Mouse (Mus musculus): ENCODE measurements around the gene Atp9a. TPM values are rescaled to one million over a fixed set of nuclear protein-coding genes. Genes with fewer than 3 reads are reported as not detected.
A peak's percentile ranks its signal among the peaks of the same experiment; 100 is the strongest.

The Atp9a gene
- polyA plus RNA-seq, 1 experiment = 28.9 TPM

- H3K4me1 ChIP-seq (ENCODE audit: control insufficient read depth, insufficient read depth, low read length) = no peaks in the 10 kb centered on the region
- no peak overlapping the region for H3K4me3 ChIP-seq (ENCODE audit: low read depth, low read length)
- H3K9me3 ChIP-seq (replicated peaks; ENCODE audit: control insufficient read depth, insufficient read depth, low read length, poor library complexity, severe bottlenecking) = no peaks in the 10 kb centered on the region
- H3K27ac ChIP-seq (ENCODE audit: insufficient read depth, low read length) = no peak overlapping the region
- TF ChIP-seq EP300 (IDR thresholded peaks at IDR 0.05; ENCODE audit: insufficient read depth, low read depth, low read length) = no peak
- no peak for TF ChIP-seq POLR2A (IDR thresholded peaks at IDR 0.05; ENCODE audit: insufficient read depth, low read length)
- TF ChIP-seq CTCF (IDR thresholded peaks at IDR 0.05; ENCODE audit: low read depth, low read length) = no peak
- no peak overlapping the region for H3K9ac ChIP-seq (ENCODE audit: low read depth, poor library complexity, severe bottlenecking)
- no peaks in the 10 kb centered on the region for H3K27me3 ChIP-seq (ENCODE audit: control insufficient read depth, insufficient read depth, low read length, poor library complexity, severe bottlenecking)
- H3K36me3 ChIP-seq (ENCODE audit: control insufficient read depth, insufficient read depth, low read length, poor library complexity, severe bottlenecking) = no peaks in the 10 kb centered on the region
Measured at GRCm38 (mm10) chr2:168642187-168642586, 100.0 kb downstream of the Atp9a start.

- Histone ChIP-seq H3K4me3 (ENCODE audit: low read depth, low read length) (no peak overlapping the region), H3K9ac (ENCODE audit: low read depth, poor library complexity, severe bottlenecking) (no peak overlapping the region), H3K9me3 (replicated peaks; ENCODE audit: control insufficient read depth, insufficient read depth, low read length, poor library complexity, severe bottlenecking) (no peaks in the 10 kb centered on the region), H3K36me3 (ENCODE audit: control insufficient read depth, insufficient read depth, low read length, poor library complexity, severe bottlenecking) (no peaks in the 10 kb centered on the region), H3K27me3 (ENCODE audit: control insufficient read depth, insufficient read depth, low read length, poor library complexity, severe bottlenecking) (no peaks in the 10 kb centered on the region), H3K27ac (ENCODE audit: insufficient read depth, low read length) (no peak overlapping the region), H3K4me1 (ENCODE audit: control insufficient read depth, insufficient read depth, low read length) (no peaks in the 10 kb centered on the region)
- TF ChIP-seq POLR2A (IDR thresholded peaks at IDR 0.05; ENCODE audit: insufficient read depth, low read length) (no peak), EP300 (IDR thresholded peaks at IDR 0.05; ENCODE audit: insufficient read depth, low read depth, low read length) (no peak), CTCF (IDR thresholded peaks at IDR 0.05; ENCODE audit: low read depth, low read length) (no peak)
Measured at GRCm38 (mm10) chr2:168640460-168640859, 101.7 kb downstream of the Atp9a start.

GRCm38 (mm10) chr2:168634881-168635280, 107.3 kb downstream of the Atp9a start:
- Histone ChIP-seq H3K9ac (ENCODE audit: low read depth, poor library complexity, severe bottlenecking) (no peak overlapping the region), H3K27ac (ENCODE audit: insufficient read depth, low read length) (no peak overlapping the region), H3K4me3 (ENCODE audit: low read depth, low read length) (no peak overlapping the region), H3K36me3 (ENCODE audit: control insufficient read depth, insufficient read depth, low read length, poor library complexity, severe bottlenecking) (no peaks in the 10 kb centered on the region), H3K27me3 (ENCODE audit: control insufficient read depth, insufficient read depth, low read length, poor library complexity, severe bottlenecking) (no peaks in the 10 kb centered on the region), H3K9me3 (replicated peaks; ENCODE audit: control insufficient read depth, insufficient read depth, low read length, poor library complexity, severe bottlenecking) (no peaks in the 10 kb centered on the region), H3K4me1 (ENCODE audit: control insufficient read depth, insufficient read depth, low read length) (no peaks in the 10 kb centered on the region)
- TF ChIP-seq POLR2A (IDR thresholded peaks at IDR 0.05; ENCODE audit: insufficient read depth, low read length) (no peak), EP300 (IDR thresholded peaks at IDR 0.05; ENCODE audit: insufficient read depth, low read depth, low read length) (no peak), CTCF (IDR thresholded peaks at IDR 0.05; ENCODE audit: low read depth, low read length) (no peak)

DNA sequence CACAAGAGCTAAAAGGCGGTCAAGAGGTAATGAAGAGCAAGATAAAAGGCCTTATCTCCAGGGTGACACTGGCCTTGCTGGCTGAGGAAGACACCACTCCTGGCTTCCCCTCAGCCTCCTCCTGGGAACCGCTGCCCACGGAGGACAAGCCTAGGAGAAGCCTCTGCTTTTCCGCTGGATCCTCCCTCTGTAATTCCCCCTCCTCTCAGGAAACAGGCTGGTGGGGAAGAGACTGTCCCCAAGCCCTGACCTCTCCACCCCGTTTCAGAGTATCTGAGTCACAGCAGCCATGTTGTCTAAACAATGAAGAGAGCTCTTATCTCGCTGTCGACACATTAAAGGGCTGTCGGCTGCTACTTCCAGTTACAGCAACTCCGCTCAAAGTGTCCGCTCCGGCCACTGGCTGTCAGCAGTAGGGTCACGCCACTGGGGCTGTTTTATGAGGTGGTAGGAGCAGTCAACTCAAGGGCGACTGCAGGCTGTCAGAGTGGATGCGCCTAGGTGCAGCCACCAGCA, 108.8 kb downstream of the Atp9a start:
- TF ChIP-seq POLR2A (IDR thresholded peaks at IDR 0.05; ENCODE audit: insufficient read depth, low read length) (no peak), CTCF (IDR thresholded peaks at IDR 0.05; ENCODE audit: low read depth, low read length) (no peak), EP300 (IDR thresholded peaks at IDR 0.05; ENCODE audit: insufficient read depth, low read depth, low read length) (no peak)
- no peak overlapping the region for H3K4me3 ChIP-seq (ENCODE audit: low read depth, low read length)
- no peak overlapping the region for H3K9ac ChIP-seq (ENCODE audit: low read depth, poor library complexity, severe bottlenecking)
- H3K36me3 ChIP-seq (ENCODE audit: control insufficient read depth, insufficient read depth, low read length, poor library complexity, severe bottlenecking) = no peaks in the 10 kb centered on the region
- no peak overlapping the region for H3K27ac ChIP-seq (ENCODE audit: insufficient read depth, low read length)
- H3K27me3 ChIP-seq (ENCODE audit: control insufficient read depth, insufficient read depth, low read length, poor library complexity, severe bottlenecking) = no peaks in the 10 kb centered on the region
- no peaks in the 10 kb centered on the region for H3K4me1 ChIP-seq (ENCODE audit: control insufficient read depth, insufficient read depth, low read length)
- H3K9me3 ChIP-seq (replicated peaks; ENCODE audit: control insufficient read depth, insufficient read depth, low read length, poor library complexity, severe bottlenecking) = no peaks in the 10 kb centered on the region

DNA sequence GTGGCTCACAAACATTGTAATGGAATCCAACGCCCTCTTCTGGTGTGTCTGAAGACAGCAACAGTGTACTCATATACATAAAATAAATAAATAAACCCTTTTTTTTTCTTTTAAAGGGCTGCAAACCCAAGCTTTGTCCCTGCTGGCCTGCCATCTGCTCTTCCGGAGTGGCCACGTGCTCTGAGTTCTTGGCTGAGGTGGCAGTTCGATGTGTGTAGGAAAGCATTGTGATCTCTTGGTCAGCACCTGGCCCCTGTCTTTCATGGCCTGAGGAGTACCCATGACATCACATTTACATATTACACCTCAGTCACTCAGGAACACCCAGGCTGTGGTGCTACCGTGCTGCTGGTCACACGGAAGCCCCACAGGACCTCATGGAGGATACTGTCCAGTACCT, 109.7 kb downstream of the Atp9a start:
- Histone ChIP-seq H3K4me3 (ENCODE audit: low read depth, low read length) (no peak overlapping the region), H3K9ac (ENCODE audit: low read depth, poor library complexity, severe bottlenecking) (no peak overlapping the region), H3K27me3 (ENCODE audit: control insufficient read depth, insufficient read depth, low read length, poor library complexity, severe bottlenecking) (no peaks in the 10 kb centered on the region), H3K4me1 (ENCODE audit: control insufficient read depth, insufficient read depth, low read length) (no peaks in the 10 kb centered on the region), H3K27ac (ENCODE audit: insufficient read depth, low read length) (no peak overlapping the region), H3K9me3 (replicated peaks; ENCODE audit: control insufficient read depth, insufficient read depth, low read length, poor library complexity, severe bottlenecking) (no peaks in the 10 kb centered on the region), H3K36me3 (ENCODE audit: control insufficient read depth, insufficient read depth, low read length, poor library complexity, severe bottlenecking) (no peaks in the 10 kb centered on the region)
- TF ChIP-seq CTCF (IDR thresholded peaks at IDR 0.05; ENCODE audit: low read depth, low read length) (no peak), EP300 (IDR thresholded peaks at IDR 0.05; ENCODE audit: insufficient read depth, low read depth, low read length) (no peak), POLR2A (IDR thresholded peaks at IDR 0.05; ENCODE audit: insufficient read depth, low read length) (no peak)

GRCm38 (mm10) chr2:168628787-168629186, 113.4 kb downstream of the Atp9a start:
- no peak overlapping the region for H3K9ac ChIP-seq (ENCODE audit: low read depth, poor library complexity, severe bottlenecking)
- H3K4me3 ChIP-seq (ENCODE audit: low read depth, low read length) = no peak overlapping the region
- H3K9me3 ChIP-seq (replicated peaks; ENCODE audit: control insufficient read depth, insufficient read depth, low read length, poor library complexity, severe bottlenecking) = no peaks in the 10 kb centered on the region
- H3K27me3 ChIP-seq (ENCODE audit: control insufficient read depth, insufficient read depth, low read length, poor library complexity, severe bottlenecking) = no peaks in the 10 kb centered on the region
- H3K27ac ChIP-seq (ENCODE audit: insufficient read depth, low read length) = no peak overlapping the region
- TF ChIP-seq CTCF (IDR thresholded peaks at IDR 0.05; ENCODE audit: low read depth, low read length) (peak; percentile 91), EP300 (IDR thresholded peaks at IDR 0.05; ENCODE audit: insufficient read depth, low read depth, low read length) (no peak), POLR2A (IDR thresholded peaks at IDR 0.05; ENCODE audit: insufficient read depth, low read length) (no peak)
- no peaks in the 10 kb centered on the region for H3K4me1 ChIP-seq (ENCODE audit: control insufficient read depth, insufficient read depth, low read length)
- no peaks in the 10 kb centered on the region for H3K36me3 ChIP-seq (ENCODE audit: control insufficient read depth, insufficient read depth, low read length, poor library complexity, severe bottlenecking)
